Mouse (Mus musculus) cerebellum, adult 2 months (tissue): ENCODE data around the gene Fmo4.

Experiments used
- CTCF ChIP-seq: fragments of 200-500 bp; IDR thresholded peaks from 2 replicates; pipeline ENCODE4 v1.5.1; 2011; ENCODE audit warnings: low read depth, mild to moderate bottlenecking, control low read depth, low read length, moderate library complexity, borderline replicate concordance; ENCODE audit not compliant: insufficient read depth
- POLR2A ChIP-seq: fragments of 200-500 bp; IDR thresholded peaks from 2 replicates; pipeline ENCODE4 v1.6.1; 2011; ENCODE audit warnings: low read length, control low read depth, borderline replicate concordance; ENCODE audit not compliant: insufficient read depth

- TF ChIP-seq CTCF (no peak), POLR2A (no peak)
These were observed 483 bp downstream of the Fmo4 start for GRCm38 (mm10) chr1:162813143-162813835.
